Mouse (Mus musculus) T-helper 2 cell (primary cell): Measurements from ENCODE around the gene Sfi1.

Experiments
- in situ Hi-C: fragments of 300-600 bp; cut with MboI, MseI; formaldehyde crosslinking; loops from one replicate; pipeline ENCODE4 v1.15.1; 2025; ENCODE audit warnings: high pct_unique_total_duplicates

Gene Sfi1

DNA sequence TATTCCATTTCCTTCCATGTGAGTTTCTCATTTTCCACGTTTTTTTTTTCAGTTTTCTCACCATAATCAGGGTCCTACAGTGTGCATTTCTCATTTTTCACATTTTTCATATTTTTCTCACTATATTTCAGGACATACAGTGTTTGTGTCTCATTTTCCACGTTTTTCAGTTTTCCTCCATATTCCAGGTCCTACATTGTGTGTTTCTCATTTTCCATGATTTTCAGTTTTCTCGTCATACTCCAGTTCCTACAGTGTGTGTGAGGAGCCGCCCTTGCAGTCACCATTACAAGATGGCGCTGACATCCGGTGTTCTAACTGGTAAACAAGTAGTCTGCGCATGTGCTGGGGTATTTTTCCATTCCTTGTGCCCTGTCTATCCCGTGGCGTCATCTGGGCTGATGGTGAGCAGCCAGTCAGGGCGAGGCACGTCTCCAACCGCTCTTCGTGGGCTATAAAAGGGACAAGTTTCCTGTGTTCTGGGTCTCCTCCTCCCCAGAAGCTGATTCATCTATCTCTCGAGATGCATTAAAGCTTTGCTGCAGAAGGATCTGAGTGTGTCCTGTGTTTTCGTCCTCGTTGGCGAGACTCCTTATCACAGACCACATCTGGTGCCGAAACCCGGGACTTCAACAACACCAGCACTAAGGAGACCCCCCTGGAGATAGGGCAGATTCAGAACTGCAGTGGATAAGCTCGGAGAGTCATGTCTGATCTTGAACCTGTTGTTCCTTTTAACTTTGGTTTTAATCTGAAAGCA is 88.6 kb downstream of the Sfi1 start:
- in situ Hi-C loops, result loop anchor here (5.0 kb wide), 1 partner anchor 82 kb away; no protein-coding TSS in a partner anchor

DNA sequence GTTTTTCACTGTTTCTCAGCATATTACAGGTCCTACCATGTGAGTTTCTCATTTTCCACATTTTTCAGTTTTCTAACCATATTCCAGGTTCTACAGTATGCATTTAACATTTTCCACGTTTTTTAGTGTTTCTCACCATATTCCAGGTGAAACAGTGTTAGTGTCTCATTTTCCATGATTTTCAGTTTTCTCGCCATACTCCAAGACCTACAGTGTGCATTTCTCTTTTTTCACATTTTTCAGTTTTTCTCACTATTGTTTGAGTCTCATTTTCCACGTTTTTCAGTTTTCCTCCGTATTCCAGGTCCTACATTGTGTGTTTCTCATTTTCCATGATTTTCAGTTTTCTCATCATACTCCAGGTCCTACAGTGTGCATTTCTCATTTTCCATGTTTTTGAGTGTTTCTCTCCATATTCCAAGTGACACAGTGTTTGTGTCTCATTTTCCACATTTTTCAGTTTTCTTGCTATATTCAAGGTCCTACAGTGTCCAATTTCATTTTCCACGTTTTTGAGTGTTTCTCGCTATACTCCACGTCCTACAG is 89.6 kb downstream of the Sfi1 start:
- in situ Hi-C loops, result loop anchor here (5.0 kb wide), 1 partner anchor 81 kb away; no protein-coding TSS in a partner anchor

DNA sequence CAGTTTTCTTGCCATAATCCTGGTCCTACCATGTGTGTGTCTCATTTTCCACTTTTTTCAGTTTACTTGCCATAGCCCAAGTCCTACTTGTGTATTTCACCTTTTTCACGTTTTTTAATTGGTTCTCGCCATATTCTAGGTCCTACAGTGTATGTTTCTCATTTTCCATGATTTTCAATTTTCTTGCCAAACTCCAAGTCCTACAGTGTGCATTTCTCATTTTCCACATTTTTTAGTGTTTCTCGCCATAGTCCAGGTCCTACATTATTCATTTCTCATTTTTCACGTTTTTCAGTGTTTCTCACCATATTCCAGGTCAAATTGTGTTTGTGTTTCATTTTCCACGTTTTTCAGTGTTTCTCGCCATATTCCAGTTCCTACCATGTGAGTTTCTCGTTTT is 90.6 kb downstream of the Sfi1 start:
- in situ Hi-C loops, result loop anchor here (5.0 kb wide), 1 partner anchor 80 kb away; no protein-coding TSS in a partner anchor

DNA sequence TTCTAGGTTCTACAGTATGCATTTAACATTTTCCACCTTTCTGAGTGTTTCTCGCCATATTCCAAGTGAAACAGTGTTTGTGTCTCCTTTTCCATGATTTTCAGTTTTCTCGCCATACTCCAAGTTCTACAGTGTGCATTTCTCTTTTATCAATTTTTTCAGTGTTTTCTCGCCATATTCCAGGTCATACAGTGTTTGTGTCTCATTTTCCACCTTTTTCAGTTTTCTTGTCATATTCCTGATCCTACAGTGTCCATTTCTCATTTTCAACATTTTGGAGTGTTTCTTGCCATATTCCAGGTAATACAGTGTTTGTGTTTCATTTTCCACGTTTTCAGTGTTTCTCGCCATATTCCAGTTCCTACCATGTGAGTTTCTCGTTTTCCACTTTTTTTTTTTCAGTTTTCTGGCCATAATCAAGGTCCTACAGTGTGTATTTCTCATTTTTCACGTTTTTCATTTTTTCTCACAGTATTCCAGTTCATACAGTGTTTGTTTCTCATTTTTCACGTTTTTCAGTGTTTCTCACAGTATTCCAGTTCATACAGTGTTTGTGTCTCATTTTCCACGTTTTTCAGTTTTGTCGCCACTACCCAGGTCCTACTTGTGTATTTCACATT is 91.3 kb downstream of the Sfi1 start:
- in situ Hi-C loops, result loop anchor here (5.0 kb wide), 1 partner anchor 80 kb away; no protein-coding TSS in a partner anchor

GRCm38 (mm10) chr11:3101072-3101874 is 92.0 kb downstream of the Sfi1 start:
- in situ Hi-C loops, result loop anchor here (5.0 kb wide), 1 partner anchor 79 kb away; no protein-coding TSS in a partner anchor

DNA sequence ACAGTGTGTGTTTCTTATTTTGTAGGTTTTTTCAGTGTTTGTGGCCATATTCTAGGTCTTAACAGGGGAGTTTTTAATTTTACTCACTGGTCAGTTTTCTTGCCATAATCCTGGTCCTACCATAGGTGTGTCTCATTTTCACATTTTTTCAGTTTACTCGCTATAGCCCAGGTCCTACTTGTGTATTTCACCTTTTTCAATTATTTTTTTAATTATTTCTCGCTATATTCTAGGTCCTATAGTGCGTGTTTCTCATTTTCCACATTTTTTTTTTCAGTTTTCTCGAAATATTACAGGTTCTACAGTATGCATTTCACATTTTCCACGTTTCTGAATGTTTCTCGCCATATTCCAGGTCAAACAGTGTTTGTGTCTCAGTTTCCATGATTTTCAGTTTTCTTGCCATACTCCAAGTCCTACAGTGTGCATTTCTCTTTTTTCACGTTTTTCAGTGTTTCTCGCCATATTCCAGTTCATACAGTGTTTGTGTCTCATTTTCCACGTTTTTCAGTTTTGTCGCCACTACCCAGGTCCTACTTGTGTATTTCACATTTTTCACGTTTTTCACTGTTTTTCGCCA is 93.1 kb downstream of the Sfi1 start:
- in situ Hi-C loops, result loop anchor here (5.0 kb wide), 1 partner anchor 78 kb away; no protein-coding TSS in a partner anchor
